In the genomic region with DNA sequence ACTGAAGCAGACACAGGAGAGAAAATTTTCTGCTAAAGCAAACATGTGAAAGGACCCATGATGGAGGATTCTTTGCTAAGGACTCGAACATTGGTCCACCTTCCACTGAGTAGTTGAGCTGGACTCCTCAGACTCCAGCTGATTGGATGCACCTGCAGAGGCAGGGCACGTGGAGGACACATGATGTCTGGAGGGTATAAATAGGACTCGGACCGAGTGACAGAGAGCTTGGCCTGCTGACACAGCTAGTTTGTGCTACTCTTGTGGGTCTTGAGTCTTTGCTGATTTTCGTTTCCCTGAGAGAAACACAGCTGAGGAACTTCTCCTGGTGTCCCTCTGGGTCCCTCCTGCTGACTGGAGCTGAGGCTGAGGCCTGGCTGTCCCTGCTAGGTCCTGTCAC, we compare ENCODE assay signal across 22 mouse cellular contexts. TPM values are rescaled to one million over a fixed set of nuclear protein-coding genes. Genes with fewer than 3 reads are reported as not detected.
DNase-seq lines count a peak whose midpoint lies in the region; ATAC-seq lines count a peak whose summit lies in the region.
"Had no signal": no experiment of that assay in that cellular context is flagged by ENCODE, and none has a peak within 500 bp of the region (broad histone marks: within the 10 kb centered on the region; RNA-seq: fewer than 3 reads in every experiment).

No protein-coding gene starts in this region.

- no peak overlapping the region for H3K27ac ChIP-seq in heart, embryonic 14.5 days (replicated peaks in 1 of 2; ENCODE audit: control insufficient read depth in 1 of 2, insufficient read depth in 1 of 2, low read depth in 2 of 2, low read length in 2 of 2)
- H3K27ac ChIP-seq: embryonic facial prominence, embryonic 10.5 days; embryonic facial prominence, embryonic 12.5 days; forebrain, embryonic 13.5 days; forebrain, embryonic 15.5 days had no signal

- no peak overlapping the region for H3K4me2 ChIP-seq in heart, embryonic 14.5 days (ENCODE audit: low read length)
- H3K4me2 ChIP-seq: embryonic facial prominence, embryonic 12.5 days; forebrain, embryonic 13.5 days; forebrain, embryonic 15.5 days had no signal

- H3K4me1 ChIP-seq in heart, embryonic 14.5 days (ENCODE audit: control insufficient read depth in 2 of 2, insufficient read depth in 2 of 2, low read length in 2 of 2): peaks cover 2 to 4% of the 10 kb centered on the region in 2 experiments; a peak in 1 of 4 replicates
- H3K4me1 ChIP-seq: embryonic facial prominence, embryonic 10.5 days; embryonic facial prominence, embryonic 12.5 days; forebrain, embryonic 13.5 days; forebrain, embryonic 15.5 days had no signal

- WGBS in heart, embryonic 14.5 days: 53% methylated on average over 5 of the region's 5 CpGs

- ATAC-seq in heart, embryonic 14.5 days (ENCODE audit: insufficient number of reproducible peaks, insufficient read depth, low FRiP score, low read depth): no peak
- ATAC-seq: forebrain, embryonic 13.5 days; forebrain, embryonic 15.5 days had no signal

- no peaks in the 10 kb centered on the region for H3K27me3 ChIP-seq in heart, embryonic 14.5 days (ENCODE audit: control insufficient read depth, insufficient read depth, low read length)
- H3K27me3 ChIP-seq: embryonic facial prominence, embryonic 12.5 days; forebrain, embryonic 13.5 days; forebrain, embryonic 15.5 days had no signal

- H3K36me3 ChIP-seq in heart, embryonic 14.5 days (ENCODE audit: control insufficient read depth, insufficient read depth, low read length): peaks cover 38% of the 10 kb centered on the region
- H3K36me3 ChIP-seq: forebrain, embryonic 15.5 days had no signal

- H3K4me3 ChIP-seq in heart, embryonic 14.5 days (ENCODE audit: control insufficient read depth in 1 of 2, insufficient read depth in 1 of 2, low read depth in 1 of 2, low read length in 2 of 2): no peak overlapping the region
- H3K4me3 ChIP-seq: embryonic facial prominence, embryonic 10.5 days; embryonic facial prominence, embryonic 12.5 days; forebrain, embryonic 13.5 days; forebrain, embryonic 15.5 days had no signal

- 0 out of 2 replicates have a peak, but pooled peaks cover 3% of the 10 kb centered on the region for H3K9me3 ChIP-seq in heart, embryonic 14.5 days (ENCODE audit: control insufficient read depth, low read length)
- H3K9me3 ChIP-seq: embryonic facial prominence, embryonic 12.5 days; forebrain, embryonic 15.5 days had no signal

- 0 out of 2 replicates have a peak overlapping the region, but pooled peaks have one; percentile 31 for H3K9ac ChIP-seq in heart, embryonic 14.5 days (ENCODE audit: low read length)
- H3K9ac ChIP-seq: embryonic facial prominence, embryonic 12.5 days; forebrain, embryonic 13.5 days; forebrain, embryonic 15.5 days had no signal

- no peak for DNase-seq in heart, adult 18-20 months
- DNase-seq in layer of hippocampus, adult 11-12 months (ENCODE audit: low spot score): peak; percentile 51
- no peak for DNase-seq in layer of hippocampus, postnatal 25 days (ENCODE audit: extremely low spot score in 1 of 2, low spot score in 1 of 2)
- peak; percentile 79 for DNase-seq in layer of hippocampus, adult 9-11 months
- no peak for DNase-seq in layer of hippocampus, adult 8-10 months (ENCODE audit: low spot score in 2 of 2)
- peak; percentile 49 for DNase-seq in brain, adult 2 months (ENCODE audit: low read depth, low spot score)
- no peak for DNase-seq in lung, postnatal 4 days
- DNase-seq: adrenal gland, adult 2 months; adrenal gland, postnatal 10 days; adrenal gland, postnatal 25 days; cerebellum, adult 11-12 months; cerebellum, adult 2 months; cerebellum, adult 9-10 months; cerebellum, postnatal 10 days; cerebellum, postnatal 25 days had no signal

RNA-seq across cellular contexts. Expression of gene Pak6, which starts 16.4 kb away (rescaled TPM):
- polyA plus RNA-seq in heart, embryonic 14.5 days (2014; fragmentation: Nextera tagmentation; extraction: Ambion mirVana): 8.3 and 8.6 TPM in 2 replicates
- total RNA-seq in heart, adult 18-20 months (2021): 1 to 10 TPM; 9.0 to 9.3 TPM
- 10 to 100 TPM; 50.5 to 58.0 TPM for total RNA-seq in layer of hippocampus, postnatal 25 days (2021)
- 10 to 100 TPM; 50.7 to 58.1 (median 54.1) TPM for total RNA-seq in layer of hippocampus, adult 8-10 months (2022)

RNA-seq across cellular contexts. Expression of gene Bub1b, which starts 48.7 kb away (rescaled TPM):
- 66.8 and 67.1 TPM in 2 replicates for polyA plus RNA-seq in heart, embryonic 14.5 days (2014; fragmentation: Nextera tagmentation; extraction: Ambion mirVana)
- 1 to 10 TPM in 1 of 2 experiments, under 1 TPM in 1; 0.82 to 1.8 TPM for total RNA-seq in heart, adult 18-20 months (2021)
- 1 to 10 TPM; 2.0 to 2.4 TPM for total RNA-seq in layer of hippocampus, postnatal 25 days (2021)
- 1 to 10 TPM; 2.1 to 3.3 (median 2.3) TPM for total RNA-seq in layer of hippocampus, adult 8-10 months (2022)

RNA-seq across cellular contexts. Expression of gene Ankrd63, which starts 57.1 kb away (rescaled TPM):
- polyA plus RNA-seq in heart, embryonic 14.5 days (2014; fragmentation: Nextera tagmentation; extraction: Ambion mirVana): 2.1 and 3.0 TPM in 2 replicates
- total RNA-seq in heart, adult 18-20 months (2021): 1 to 10 TPM; 1.1 to 1.3 TPM
- 10 to 100 TPM; 17.7 to 17.9 TPM for total RNA-seq in layer of hippocampus, postnatal 25 days (2021)
- total RNA-seq in layer of hippocampus, adult 8-10 months (2022): 10 to 100 TPM; 11.8 to 16.0 (median 12.9) TPM
- total RNA-seq: ES-E14 had no signal
- polyA plus RNA-seq: embryonic facial prominence, embryonic 10.5 days; embryonic facial prominence, embryonic 12.5 days; forebrain, embryonic 11.5 days had no signal

Comparison
In these comparisons a context has a peak if more than half of its experiments do, and no peak if none do; other contexts are left out.
1. DNase-seq: peak in layer of hippocampus, adult 11-12 months (single experiment), layer of hippocampus, adult 9-11 months (single experiment) and brain, adult 2 months (single experiment); none in heart, adult 18-20 months (0 of 2), layer of hippocampus, postnatal 25 days (0 of 2), layer of hippocampus, adult 8-10 months (0 of 2) and lung, postnatal 4 days (0 of 2).
2. RNA of gene Pak6, which starts 16.4 kb away (total RNA-seq): 50.5 to 58.0 TPM in layer of hippocampus, postnatal 25 days and 50.7 to 58.1 TPM in layer of hippocampus, adult 8-10 months; 9.0 to 9.3 TPM in heart, adult 18-20 months; every median in the first group is over 4 times any median in the second.
3. RNA of gene Ankrd63, which starts 57.1 kb away (total RNA-seq): 17.7 to 17.9 TPM in layer of hippocampus, postnatal 25 days and 11.8 to 16.0 TPM in layer of hippocampus, adult 8-10 months; 1.1 to 1.3 TPM in heart, adult 18-20 months; every median in the first group is over 4 times any median in the second.